Mouse (Mus musculus): ENCODE results near the gene Nin. TPM values are rescaled to one million over a fixed set of nuclear protein-coding genes. Genes with fewer than 3 reads are reported as not detected.

The Nin gene
- total RNA-seq, 1 experiment from 2014 or later: 91.7 TPM

GRCm38 (mm10) chr12:70036722-70037305 lies 76.7 kb downstream of the Nin start:
- ATAC-seq (replicated peaks; ENCODE audit: low read depth, poor library complexity, severe bottlenecking): no peak

- no peak for ATAC-seq (replicated peaks; ENCODE audit: low read depth, poor library complexity, severe bottlenecking)
Observed at GRCm38 (mm10) chr12:70026233-70026632, 87.3 kb downstream of the Nin start.

GRCm38 (mm10) chr12:70025431-70025830 lies 88.1 kb downstream of the Nin start:
- ATAC-seq (replicated peaks; ENCODE audit: low read depth, poor library complexity, severe bottlenecking): no peak

- no peak for ATAC-seq (replicated peaks; ENCODE audit: low read depth, poor library complexity, severe bottlenecking)
Observed at GRCm38 (mm10) chr12:70023580-70023979, 89.9 kb downstream of the Nin start.

GRCm38 (mm10) chr12:70018153-70018552 lies 95.4 kb downstream of the Nin start:
- ATAC-seq (replicated peaks; ENCODE audit: low read depth, poor library complexity, severe bottlenecking): 0 out of 2 replicates have a peak, but pooled peaks have one; percentile 45

GRCm38 (mm10) chr12:70015936-70016335 lies 97.6 kb downstream of the Nin start:
- no peak for ATAC-seq (replicated peaks; ENCODE audit: low read depth, poor library complexity, severe bottlenecking)

- no peak for ATAC-seq (replicated peaks; ENCODE audit: low read depth, poor library complexity, severe bottlenecking)
Observed at GRCm38 (mm10) chr12:70011681-70012080, 101.8 kb downstream of the Nin start.

- ATAC-seq (replicated peaks; ENCODE audit: low read depth, poor library complexity, severe bottlenecking): no peak
Observed at GRCm38 (mm10) chr12:70010356-70010755, 103.2 kb downstream of the Nin start.

- no peak for ATAC-seq (replicated peaks; ENCODE audit: low read depth, poor library complexity, severe bottlenecking)
Observed at GRCm38 (mm10) chr12:70005103-70005502, 108.4 kb downstream of the Nin start.

- ATAC-seq (replicated peaks; ENCODE audit: low read depth, poor library complexity, severe bottlenecking): no peak
Observed at GRCm38 (mm10) chr12:69998186-69998983, 115.1 kb downstream of the Nin start.

- no peak for ATAC-seq (replicated peaks; ENCODE audit: low read depth, poor library complexity, severe bottlenecking)
Observed at GRCm38 (mm10) chr12:69995382-69995781, 118.1 kb downstream of the Nin start.

GRCm38 (mm10) chr12:69986786-69987497 lies 126.6 kb downstream of the Nin start, which contains the start of gene Sav1:
Gene Sav1 (minus strand): TSS chr12:69987002.
- peak; percentile 62 for ATAC-seq (replicated peaks; ENCODE audit: low read depth, poor library complexity, severe bottlenecking)

GRCm38 (mm10) chr12:69986241-69986762 lies 127.2 kb downstream of the Nin start:
- peak; percentile 37 for ATAC-seq (replicated peaks; ENCODE audit: low read depth, poor library complexity, severe bottlenecking)

GRCm38 (mm10) chr12:69985546-69985945 lies 128.0 kb downstream of the Nin start:
- ATAC-seq (replicated peaks; ENCODE audit: low read depth, poor library complexity, severe bottlenecking): no peak

GRCm38 (mm10) chr12:69982874-69983273 lies 130.6 kb downstream of the Nin start:
- ATAC-seq (replicated peaks; ENCODE audit: low read depth, poor library complexity, severe bottlenecking): no peak

GRCm38 (mm10) chr12:69977376-69977998 lies 136.0 kb downstream of the Nin start:
- no peak for ATAC-seq (replicated peaks; ENCODE audit: low read depth, poor library complexity, severe bottlenecking)

GRCm38 (mm10) chr12:69976688-69977087 lies 136.8 kb downstream of the Nin start:
- no peak for ATAC-seq (replicated peaks; ENCODE audit: low read depth, poor library complexity, severe bottlenecking)

GRCm38 (mm10) chr12:69973666-69974065 lies 139.9 kb downstream of the Nin start:
- ATAC-seq (replicated peaks; ENCODE audit: low read depth, poor library complexity, severe bottlenecking): no peak

GRCm38 (mm10) chr12:69968154-69968553 lies 145.4 kb downstream of the Nin start:
- no peak for ATAC-seq (replicated peaks; ENCODE audit: low read depth, poor library complexity, severe bottlenecking)

GRCm38 (mm10) chr12:69967112-69967511 lies 146.4 kb downstream of the Nin start:
- ATAC-seq (replicated peaks; ENCODE audit: low read depth, poor library complexity, severe bottlenecking): no peak
